Mouse (Mus musculus): ENCODE measurements around the gene Megf8. TPM values are rescaled to one million over a fixed set of nuclear protein-coding genes. Genes with fewer than 3 reads are reported as not detected.
A peak's percentile ranks its signal among the peaks of the same experiment; 100 is the strongest.
"Not testable (repeated sequence)": the region's sequence is repeated elsewhere in the genome, so short reads cannot be mapped to it uniquely, and the experiment has no call there.

Gene Megf8
- polyA plus RNA-seq, 1 experiment from 2014 or later, result 5.6 TPM

DNA sequence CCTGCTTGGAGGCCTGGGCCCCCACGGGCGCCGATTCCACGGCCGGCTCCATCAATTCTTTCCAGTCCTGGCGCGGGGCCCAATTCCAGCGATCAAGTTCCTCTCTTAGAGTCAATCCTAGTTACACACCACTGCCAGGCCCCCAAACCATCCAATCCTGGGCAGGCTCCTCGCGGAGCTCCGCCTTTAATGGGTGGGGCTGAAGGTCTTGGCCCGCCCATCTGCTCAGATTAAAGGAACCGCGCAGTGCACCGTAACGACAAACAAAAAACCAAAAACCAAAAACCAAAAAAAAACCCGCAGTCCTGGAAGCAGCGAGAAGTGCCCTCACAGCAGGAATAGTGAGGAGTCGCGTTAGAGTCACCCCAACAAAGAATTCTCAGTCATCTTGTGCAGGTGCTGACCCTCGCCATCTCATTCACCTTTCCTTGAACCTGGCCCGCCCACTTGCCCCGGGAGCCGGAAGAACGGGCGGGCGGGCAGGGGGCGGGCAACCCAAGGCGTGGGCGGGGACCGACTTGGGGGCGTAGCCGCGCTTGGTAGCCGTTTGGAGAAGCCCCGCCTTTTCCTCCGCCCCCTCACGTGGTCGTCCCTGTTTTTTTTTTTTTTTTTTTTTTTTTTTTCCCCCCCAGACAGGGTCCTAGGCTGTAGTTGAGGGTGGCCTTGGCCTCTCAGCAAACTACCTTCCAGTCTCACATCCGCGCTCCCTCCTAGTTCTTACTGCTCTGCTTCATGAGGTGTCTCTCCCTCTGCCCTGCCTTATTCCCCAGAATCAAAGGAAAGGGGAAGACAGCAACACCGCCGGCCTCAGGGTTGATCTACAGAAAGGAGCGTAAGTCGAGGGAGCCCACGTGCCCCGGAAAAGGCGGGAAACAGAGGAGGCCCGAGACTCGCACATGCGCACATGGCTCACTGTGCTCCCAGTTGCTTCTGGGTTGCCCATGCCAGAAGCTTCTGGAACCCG is 78.9 kb downstream of the Megf8 start:
- Histone ChIP-seq H3K9ac (replicated peaks; ENCODE audit: low read depth) (peak overlapping the region; percentile 48), H3K4me1 (ENCODE audit: insufficient read depth, low read depth, low read length) (peaks cover 13% of the 10 kb centered on the region; the same call in 1 of the 2 replicates), H3K27me3 (replicated peaks; ENCODE audit: insufficient read depth, low read length) (no peaks in the 10 kb centered on the region), H3K27ac (ENCODE audit: low read length) (peak overlapping the region; percentile 84), H3K9me3 (ENCODE audit: low read length) (no peaks in the 10 kb centered on the region), H3K4me3 (ENCODE audit: low read depth, low read length) (peak overlapping the region; percentile 67), H3K36me3 (ENCODE audit: insufficient read depth, low read length) (no peaks in the 10 kb centered on the region), H3K4me2 (replicated peaks; ENCODE audit: low read depth, low read length) (peak overlapping the region; percentile 68)
- ATAC-seq (peak; percentile 98), DNase-seq (ENCODE audit: low spot score) (peak; percentile 98)
- 7% methylated on average over 44 of the region's 52 CpGs for WGBS
- TF ChIP-seq CTCF (IDR thresholded peaks at IDR 0.05) (no peak), EP300 (IDR thresholded peaks at IDR 0.05) (0 out of 2 replicates have a peak, but pooled peaks have one; percentile 38)

DNA sequence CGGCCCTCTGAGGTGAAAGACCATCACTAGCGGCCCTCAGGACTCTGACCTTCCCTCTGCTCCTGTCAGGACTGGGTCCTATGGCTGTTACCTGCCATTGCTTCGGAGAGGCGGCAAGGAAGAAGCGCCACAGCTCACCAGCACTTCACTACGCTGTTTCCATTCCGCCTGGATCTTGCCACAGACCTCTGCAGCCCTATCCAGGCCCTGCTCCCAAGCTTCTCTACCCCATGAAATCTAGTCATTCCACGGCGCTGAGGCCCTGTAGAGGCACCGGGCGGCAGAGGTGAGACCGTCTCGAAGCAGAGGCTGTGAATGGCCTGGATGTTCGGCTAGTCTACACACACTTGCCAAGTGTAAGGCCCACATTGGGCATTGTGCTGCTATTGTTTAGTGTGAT is 79.7 kb downstream of the Megf8 start:
- H3K4me2 ChIP-seq (replicated peaks; ENCODE audit: low read depth, low read length), result peak overlapping the region; percentile 68; the same call in 1 of the 2 replicates
- ATAC-seq (no peak), DNase-seq (ENCODE audit: low spot score) (no peak)
- no peak overlapping the region for H3K9ac ChIP-seq (replicated peaks; ENCODE audit: low read depth)
- TF ChIP-seq CTCF (IDR thresholded peaks at IDR 0.05) (no peak), EP300 (IDR thresholded peaks at IDR 0.05) (no peak)
- no peaks in the 10 kb centered on the region for H3K36me3 ChIP-seq (ENCODE audit: insufficient read depth, low read length)
- H3K4me1 ChIP-seq (ENCODE audit: insufficient read depth, low read depth, low read length), result peaks cover 13% of the 10 kb centered on the region; the same call in 1 of the 2 replicates
- WGBS, result 91% methylated on average over 14 of the region's 14 CpGs
- H3K27me3 ChIP-seq (replicated peaks; ENCODE audit: insufficient read depth, low read length), result no peaks in the 10 kb centered on the region
- peak overlapping the region; percentile 84 for H3K27ac ChIP-seq (ENCODE audit: low read length)
- H3K9me3 ChIP-seq (ENCODE audit: low read length), result no peaks in the 10 kb centered on the region
- H3K4me3 ChIP-seq (ENCODE audit: low read depth, low read length), result no peak overlapping the region

DNA sequence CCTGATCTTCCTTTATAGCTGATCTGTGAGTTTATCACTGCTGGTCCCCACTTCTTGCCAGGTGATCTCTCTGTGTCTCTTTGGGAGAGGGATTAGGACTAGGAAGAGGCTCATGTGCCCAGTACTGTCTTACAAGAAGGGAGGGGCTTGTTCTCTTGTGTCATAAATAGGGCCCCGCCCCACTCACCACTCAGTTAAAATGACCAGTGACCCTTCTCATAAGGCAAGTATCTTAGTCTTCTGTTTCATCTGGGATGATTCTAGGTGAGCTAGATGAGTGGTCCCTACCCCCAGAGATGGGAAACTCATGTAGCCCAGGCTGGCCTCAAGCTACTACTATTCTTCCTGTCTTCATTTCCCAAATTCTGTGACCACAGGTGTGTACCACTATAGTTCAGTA is 81.6 kb downstream of the Megf8 start, which contains the start of gene Lipe:
TSS of gene Lipe (minus strand) at position 101 of the 400 bp plus-strand sequence.
- Histone ChIP-seq H3K9me3 (ENCODE audit: low read length) (no peaks in the 10 kb centered on the region), H3K9ac (replicated peaks; ENCODE audit: low read depth) (no peak within 1 kb of the TSS), H3K4me2 (replicated peaks; ENCODE audit: low read depth, low read length) (no peak within 1 kb of the TSS), H3K4me1 (ENCODE audit: insufficient read depth, low read depth, low read length) (peaks cover 18% of the 10 kb centered on the region; the same call in 1 of the 2 replicates), H3K36me3 (ENCODE audit: insufficient read depth, low read length) (no peaks in the 10 kb centered on the region), H3K4me3 (ENCODE audit: low read depth, low read length) (no peak within 1 kb of the TSS), H3K27ac (ENCODE audit: low read length) (no peak within 1 kb of the TSS), H3K27me3 (replicated peaks; ENCODE audit: insufficient read depth, low read length) (no peaks in the 10 kb centered on the region)
- DNase-seq (ENCODE audit: low spot score), result no peak
- TF ChIP-seq CTCF (IDR thresholded peaks at IDR 0.05), result no peak
- no peak for TF ChIP-seq EP300 (IDR thresholded peaks at IDR 0.05)
- ATAC-seq, result no peak
- WGBS, result 100% methylated on average over 1 of the region's 1 CpGs

DNA sequence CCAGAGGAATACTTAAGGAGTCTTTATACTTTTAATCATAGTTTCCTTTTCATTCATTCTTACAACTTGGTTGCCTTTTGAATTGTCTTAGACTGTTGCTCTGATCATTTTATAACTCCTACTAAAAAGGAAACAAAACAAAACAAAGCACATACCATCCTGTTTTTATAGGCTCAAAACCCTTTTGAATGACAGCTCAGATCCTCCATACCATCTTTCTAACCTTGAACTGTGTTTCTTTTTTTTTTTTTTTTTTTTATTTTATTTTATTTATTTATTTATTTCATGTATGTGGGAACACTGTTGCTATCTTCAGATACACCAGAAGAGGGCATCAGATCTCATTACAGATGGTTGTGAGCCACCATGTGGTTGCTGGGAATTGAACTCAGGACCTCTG is 82.1 kb downstream of the Megf8 start:
- H3K4me3 ChIP-seq (ENCODE audit: low read depth, low read length); H3K27me3 ChIP-seq (replicated peaks; ENCODE audit: insufficient read depth, low read length); ATAC-seq; H3K4me2 ChIP-seq (replicated peaks; ENCODE audit: low read depth, low read length); DNase-seq (ENCODE audit: low spot score); H3K27ac ChIP-seq (ENCODE audit: low read length); H3K9ac ChIP-seq (replicated peaks; ENCODE audit: low read depth); H3K9me3 ChIP-seq (ENCODE audit: low read length); H3K36me3 ChIP-seq (ENCODE audit: insufficient read depth, low read length): not testable (repeated sequence)
- peaks cover 14% of the 10 kb centered on the region; the same call in 1 of the 2 replicates for H3K4me1 ChIP-seq (ENCODE audit: insufficient read depth, low read depth, low read length)

DNA sequence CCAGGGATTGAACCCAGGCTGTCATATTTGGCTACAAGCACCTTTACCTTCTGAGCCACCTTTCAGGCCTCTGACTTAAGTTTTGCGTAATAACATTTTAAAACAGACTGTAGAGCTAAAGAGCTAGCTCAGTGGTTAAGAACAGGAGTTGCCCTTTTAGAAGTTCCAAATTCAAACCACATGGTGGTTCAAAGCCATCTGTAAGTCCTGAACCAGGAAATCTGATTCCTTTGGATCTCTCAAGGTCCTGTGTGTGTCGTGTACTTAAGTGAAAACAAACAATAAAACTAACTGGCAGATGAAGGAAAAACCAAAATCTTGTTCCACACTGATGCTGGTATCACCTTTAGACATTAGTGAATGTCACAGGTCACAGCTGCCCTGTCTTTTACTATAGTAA is 84.6 kb downstream of the Megf8 start:
- no peaks in the 10 kb centered on the region for H3K27me3 ChIP-seq (replicated peaks; ENCODE audit: insufficient read depth, low read length)
- no peaks in the 10 kb centered on the region for H3K9me3 ChIP-seq (ENCODE audit: low read length)
- H3K36me3 ChIP-seq (ENCODE audit: insufficient read depth, low read length), result no peaks in the 10 kb centered on the region
- H3K4me2 ChIP-seq (replicated peaks; ENCODE audit: low read depth, low read length), result no peak overlapping the region
- DNase-seq (ENCODE audit: low spot score), result no peak
- H3K4me1 ChIP-seq (ENCODE audit: insufficient read depth, low read depth, low read length), result peaks cover 7% of the 10 kb centered on the region; the same call in 1 of the 2 replicates
- no peak overlapping the region for H3K9ac ChIP-seq (replicated peaks; ENCODE audit: low read depth)
- TF ChIP-seq CTCF (IDR thresholded peaks at IDR 0.05), result no peak
- no peak for TF ChIP-seq EP300 (IDR thresholded peaks at IDR 0.05)
- WGBS, result 54% methylated on average over 2 of the region's 2 CpGs
- ATAC-seq, result no peak
- H3K27ac ChIP-seq (ENCODE audit: low read length), result no peak overlapping the region
- no peak overlapping the region for H3K4me3 ChIP-seq (ENCODE audit: low read depth, low read length)

DNA sequence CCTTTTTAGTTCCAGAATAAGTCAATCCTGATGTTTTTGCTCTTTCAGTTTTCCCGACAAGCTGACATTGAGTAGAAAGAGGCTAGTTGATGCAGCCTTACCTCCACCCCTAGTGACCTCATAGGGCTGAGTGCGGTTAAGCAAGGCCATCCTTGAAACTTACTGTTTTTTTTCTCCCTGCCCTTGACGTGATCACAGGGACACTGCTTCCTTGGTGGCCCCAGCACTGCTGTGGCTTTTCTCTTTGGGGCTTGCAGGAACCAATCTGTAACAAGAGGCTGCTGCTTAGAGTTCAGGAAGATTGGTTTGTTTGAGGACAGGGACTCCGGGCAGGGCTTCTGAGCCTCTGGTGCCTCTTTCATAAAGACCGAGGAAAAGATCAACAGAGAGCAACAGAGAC is 85.0 kb downstream of the Megf8 start:
- Histone ChIP-seq H3K9me3 (ENCODE audit: low read length) (no peaks in the 10 kb centered on the region), H3K4me1 (ENCODE audit: insufficient read depth, low read depth, low read length) (peaks cover 7% of the 10 kb centered on the region; the same call in 1 of the 2 replicates), H3K4me2 (replicated peaks; ENCODE audit: low read depth, low read length) (no peak overlapping the region), H3K36me3 (ENCODE audit: insufficient read depth, low read length) (no peaks in the 10 kb centered on the region), H3K4me3 (ENCODE audit: low read depth, low read length) (no peak overlapping the region), H3K27ac (ENCODE audit: low read length) (no peak overlapping the region), H3K9ac (replicated peaks; ENCODE audit: low read depth) (no peak overlapping the region), H3K27me3 (replicated peaks; ENCODE audit: insufficient read depth, low read length) (no peaks in the 10 kb centered on the region)
- ATAC-seq (peak; percentile 82), DNase-seq (ENCODE audit: low spot score) (peak; percentile 65)
- no peak for TF ChIP-seq EP300 (IDR thresholded peaks at IDR 0.05)
- TF ChIP-seq CTCF (IDR thresholded peaks at IDR 0.05), result no peak
- 37% methylated on average over 5 of the region's 5 CpGs for WGBS

Measured in lung, postnatal 0 days (tissue).